Mouse (Mus musculus) CH12.LX (cell line): Measurements from ENCODE around the gene Nsd1. TPM values are rescaled to one million over a fixed set of nuclear protein-coding genes. Genes with fewer than 3 reads are reported as not detected.

ENCODE experiments used
- DNase-seq: peaks from one replicate; pipeline ENCODE4 v3.0.0-alpha.2; 2013; ENCODE audit errors: extremely low read depth
- H3K27ac ChIP-seq: 2 replicates; pipeline ENCODE4 v1.5.1; 2012; ENCODE audit warnings: low read depth, mild to moderate bottlenecking, control low read depth, moderate library complexity; ENCODE audit not compliant: insufficient read depth
- H3K27me3 ChIP-seq: replicated peaks from 2 replicates; pipeline ENCODE3; 2012; ENCODE audit warnings: inconsistent platforms
- H3K36me3 ChIP-seq, 2 experiments: replicated peaks in 1 of 2; 2 replicates each; pipeline versions ENCODE3 to v1.6.1; 2012; ENCODE audit warnings: inconsistent platforms in 1 of 2, low read length in 1 of 2, mild to moderate bottlenecking in 1 of 2, mixed read lengths in 1 of 2, moderate library complexity in 1 of 2; ENCODE audit not compliant: control insufficient read depth in 1 of 2, insufficient read depth in 1 of 2
- H3K4me1 ChIP-seq, 2 experiments: 2 replicates each; pipeline ENCODE4 v1.6.1; 2012; ENCODE audit warnings: inconsistent platforms in 1 of 2, moderate library complexity in 1 of 2; ENCODE audit not compliant: insufficient read depth in 2 of 2, control insufficient read depth in 1 of 2
- H3K4me2 ChIP-seq: 2 replicates; pipeline ENCODE4 v1.6.1; 2012; ENCODE audit warnings: low read depth, mild to moderate bottlenecking, control low read depth; ENCODE audit not compliant: poor library complexity, insufficient read depth, severe bottlenecking
- H3K4me3 ChIP-seq, 3 experiments: fragments of 150-350 bp in 1 of 3; sonication (generic) in 1 of 3; replicated peaks in 1 of 3; 2 replicates each; pipeline versions ENCODE3 to v1.5.1; 2011 to 2012; ENCODE audit warnings: low read depth in 2 of 3, low read length in 2 of 3, mild to moderate bottlenecking in 2 of 3, moderate library complexity in 2 of 3, control low read depth in 1 of 3, improper control_type of control experiment in 1 of 3, inconsistent platforms in 1 of 3, mixed read lengths in 1 of 3; ENCODE audit not compliant: poor library complexity in 1 of 3
- H3K79me2 ChIP-seq: replicated peaks from 2 replicates; pipeline ENCODE4 v1.6.1; 2012; ENCODE audit warnings: mild to moderate bottlenecking, moderate library complexity; ENCODE audit not compliant: control insufficient read depth, poor library complexity, insufficient read depth, severe bottlenecking; ENCODE audit errors: extremely low read depth
- H3K9ac ChIP-seq: 2 replicates; pipeline ENCODE4 v1.6.1; 2012; ENCODE audit warnings: low read depth, mild to moderate bottlenecking, control low read depth, moderate library complexity; ENCODE audit not compliant: insufficient read depth
- H3K9me3 ChIP-seq: replicated peaks from 2 replicates; pipeline ENCODE3; 2012; ENCODE audit warnings: low read length, inconsistent platforms, mixed read lengths
- CHD2 ChIP-seq: IDR thresholded peaks from 2 replicates; pipeline ENCODE4 v1.6.1; 2011; ENCODE audit warnings: low read length, improper control_type of control experiment
- CTCF ChIP-seq, 2 experiments: IDR thresholded peaks in 1 of 2; conservative IDR thresholded peaks in 1 of 2; 2 replicates each; pipeline ENCODE4 v1.5.1; 2011 to 2012; ENCODE audit warnings: low read depth in 2 of 2, low read length in 2 of 2, improper control_type of control experiment in 1 of 2, inconsistent platforms in 1 of 2, mild to moderate bottlenecking in 1 of 2, moderate library complexity in 1 of 2
- EP300 ChIP-seq: IDR thresholded peaks from 2 replicates; pipeline ENCODE4 v1.6.1; 2011; ENCODE audit warnings: low read length, improper control_type of control experiment
- ETS1 ChIP-seq: conservative IDR thresholded peaks from 2 replicates; pipeline ENCODE4 v1.6.1; 2012; ENCODE audit warnings: low read depth, mild to moderate bottlenecking, inconsistent platforms, low read length, improper control_type of control experiment, moderate library complexity
- GABPA ChIP-seq: IDR thresholded peaks from 2 replicates; pipeline ENCODE4 v1.6.1; 2012; ENCODE audit warnings: low read depth, low read length, improper control_type of control experiment, inconsistent platforms; ENCODE audit not compliant: insufficient replicate concordance
- JUN ChIP-seq: IDR thresholded peaks from 2 replicates; pipeline ENCODE4 v1.6.1; 2011; ENCODE audit warnings: low read depth, mild to moderate bottlenecking, low read length, improper control_type of control experiment, moderate library complexity; ENCODE audit not compliant: insufficient read depth
- KAT2A ChIP-seq: IDR thresholded peaks from 2 replicates; pipeline ENCODE4 v1.6.1; 2012; ENCODE audit warnings: low read length, improper control_type of control experiment, inconsistent platforms; ENCODE audit not compliant: insufficient replicate concordance
- MAFK ChIP-seq: IDR thresholded peaks from 2 replicates; pipeline ENCODE4 v1.6.1; 2011; ENCODE audit warnings: low read length, improper control_type of control experiment; ENCODE audit not compliant: insufficient replicate concordance
- MEF2A ChIP-seq: IDR thresholded peaks from 2 replicates; pipeline ENCODE4 v1.6.1; 2014; ENCODE audit warnings: low read depth, mild to moderate bottlenecking, inconsistent platforms, low read length, improper control_type of control experiment, borderline replicate concordance
- MXI1 ChIP-seq: IDR thresholded peaks from 2 replicates; pipeline ENCODE4 v1.6.1; 2011; ENCODE audit warnings: mild to moderate bottlenecking, low read depth, low read length, improper control_type of control experiment
- MYC ChIP-seq: IDR thresholded peaks from 2 replicates; pipeline ENCODE4 v1.6.1; 2011; ENCODE audit warnings: low read depth, mild to moderate bottlenecking, improper control_type of control experiment, low read length
- NELFE ChIP-seq: IDR thresholded peaks from 2 replicates; pipeline ENCODE4 v1.6.1; 2011; ENCODE audit warnings: low read depth, low read length, improper control_type of control experiment
- PAX5 ChIP-seq: IDR thresholded peaks from 2 replicates; pipeline ENCODE4 v1.6.1; 2012; ENCODE audit warnings: low read length, inconsistent platforms, mixed read lengths
- SIN3A ChIP-seq: IDR thresholded peaks from 2 replicates; pipeline ENCODE4 v1.6.1; 2012; ENCODE audit warnings: low read length, improper control_type of control experiment, inconsistent platforms
- USF1 ChIP-seq: IDR thresholded peaks from 2 replicates; pipeline ENCODE4 v1.6.1; 2014; ENCODE audit warnings: low read depth, mild to moderate bottlenecking, inconsistent platforms, low read length, improper control_type of control experiment
- USF2 ChIP-seq: conservative IDR thresholded peaks from 2 replicates; pipeline ENCODE4 v1.6.1; 2011; ENCODE audit warnings: low read depth, low read length, improper control_type of control experiment
- ZKSCAN1 ChIP-seq: IDR thresholded peaks from 2 replicates; pipeline ENCODE4 v1.6.1; 2012; ENCODE audit warnings: low read depth, inconsistent platforms, low read length, improper control_type of control experiment, borderline replicate concordance
- ZMIZ1 ChIP-seq: IDR thresholded peaks from 2 replicates; pipeline ENCODE4 v1.6.1; 2012; ENCODE audit warnings: low read depth, mild to moderate bottlenecking, inconsistent platforms, low read length, improper control_type of control experiment
- ZNF384 ChIP-seq: IDR thresholded peaks from 2 replicates; pipeline ENCODE4 v1.6.1; 2012; ENCODE audit warnings: low read depth, low read length, improper control_type of control experiment, inconsistent platforms
- dilution Hi-C: fragments of 300-500 bp; cut with MboI; formaldehyde crosslinking; loops from 2 replicates; pipeline ENCODE4 v1.14.3; 2020; ENCODE audit warnings: low sequenced_read_pairs; ENCODE audit not compliant: extremely low pct_unique_long_range_greater_than_20kb, extremely low pct_ligation_motif_present
- in situ Hi-C: fragments of 300-500 bp; cut with MboI; formaldehyde crosslinking; loops from 3 replicates; pipeline ENCODE4 v1.14.3; 2019; ENCODE audit warnings: low sequenced_read_pairs, low pct_ligation_motif_present, low pct_unique_long_range_greater_than_20kb, mixed read lengths
- polyA plus RNA-seq: library from polyadenylated mRNA; unstranded; fragments of >175 nt; gene quantifications from 2 replicates; pipeline ENCODE4 v1.2.1, GENCODE M21; 2012; ENCODE audit warnings: low read depth; ENCODE audit not compliant: insufficient read length
- total RNA-seq, 2 experiments: library from RNA; depleted of rRNA; stranded (reverse); fragments of 300-350 nt in 1 of 2; fragments of >200 nt in 1 of 2; gene quantifications; 2 replicates each; pipeline ENCODE4 v1.2.3; 2012 to 2014

Gene Nsd1
- total and polyA plus RNA-seq, 3 experiments, result 11.8 to 13.8 (median 12.6) TPM

GRCm38 (mm10) chr13:55252820-55253219 is 43.2 kb downstream of the Nsd1 start:
- in situ Hi-C loops, result no loop called here
- H3K27me3 ChIP-seq, result no peaks in the 10 kb centered on the region
- no peak overlapping the region for H3K4me2 ChIP-seq
- no peaks in the 10 kb centered on the region for H3K9me3 ChIP-seq
- H3K4me3 ChIP-seq, result no peak overlapping the region
- H3K36me3 ChIP-seq, result peaks cover 2 to 17% of the 10 kb centered on the region in 2 experiments
- H3K4me1 ChIP-seq, result peaks cover 0 to 9% of the 10 kb centered on the region in 2 experiments; a peak in 1 of 4 replicates
- H3K79me2 ChIP-seq, result peaks cover 19% of the 10 kb centered on the region
- no peak overlapping the region for H3K9ac ChIP-seq
- dilution Hi-C loops, result no loop called here
- TF ChIP-seq EP300, result no peak
- TF ChIP-seq GABPA, result no peak
- no peak for TF ChIP-seq MAFK
- TF ChIP-seq SIN3A, result no peak
- TF ChIP-seq NELFE, result no peak
- no peak for TF ChIP-seq MXI1
- TF ChIP-seq CHD2, result no peak
- TF ChIP-seq ZMIZ1, result no peak
- TF ChIP-seq USF2, result no peak
- TF ChIP-seq CTCF (conservative IDR thresholded peaks at IDR 0.05 in 1 of 2, IDR thresholded peaks at IDR 0.05 in 1 of 2; ENCODE audit: low read depth in 2 of 2, low read length in 2 of 2), result no peak
- DNase-seq, result no peak
- no peak overlapping the region for H3K27ac ChIP-seq

- Histone ChIP-seq H3K9me3 (no peaks in the 10 kb centered on the region), H3K4me2 (no peak overlapping the region), H3K36me3 (peaks cover 2 to 11% of the 10 kb centered on the region in 2 experiments), H3K79me2 (peaks cover 17% of the 10 kb centered on the region), H3K4me1 (peaks cover 0 to 5% of the 10 kb centered on the region in 2 experiments; a peak in 1 of 4 replicates), H3K27me3 (no peaks in the 10 kb centered on the region), H3K9ac (no peak overlapping the region), H3K4me3 (no peak overlapping the region), H3K27ac (no peak overlapping the region)
- in situ Hi-C loops, result no loop called here
- DNase-seq, result no peak
- TF ChIP-seq PAX5 (no peak), JUN (no peak), CHD2 (no peak), MEF2A (no peak)
- dilution Hi-C loops, result no loop called here
Measured at GRCm38 (mm10) chr13:55255052-55255652, 45.6 kb downstream of the Nsd1 start.

GRCm38 (mm10) chr13:55258651-55259050 is 49.1 kb downstream of the Nsd1 start:
- 0 out of 2 replicates have a peak, but pooled peaks have one; percentile 15 for TF ChIP-seq ZNF384
- TF ChIP-seq CTCF (conservative IDR thresholded peaks at IDR 0.05 in 1 of 2, IDR thresholded peaks at IDR 0.05 in 1 of 2; ENCODE audit: low read depth in 2 of 2, low read length in 2 of 2), result peak in 1 of 2 experiments; percentile 35; a peak in 1 of 4 replicates
- no peak for TF ChIP-seq MYC
- TF ChIP-seq KAT2A, result no peak
- TF ChIP-seq ETS1, result no peak
- TF ChIP-seq ZKSCAN1, result no peak
- TF ChIP-seq USF1, result no peak
- TF ChIP-seq, all 38 proteins: peak for 2
- dilution Hi-C loops, result no loop called here
- peaks cover 5% of the 10 kb centered on the region; the same call in 1 of the 2 replicates for H3K79me2 ChIP-seq
- peaks cover 15 to 25% of the 10 kb centered on the region in 2 experiments for H3K36me3 ChIP-seq
- H3K4me1 ChIP-seq, result peaks cover 0 to 5% of the 10 kb centered on the region in 2 experiments; a peak in 1 of 4 replicates
- no peak overlapping the region for H3K9ac ChIP-seq
- H3K27me3 ChIP-seq, result no peaks in the 10 kb centered on the region
- no peaks in the 10 kb centered on the region for H3K9me3 ChIP-seq
- H3K4me2 ChIP-seq, result no peak overlapping the region
- H3K27ac ChIP-seq, result no peak overlapping the region
- DNase-seq, result no peak
- in situ Hi-C loops, result no loop called here
- H3K4me3 ChIP-seq, result no peak overlapping the region
